Comparison of ENCODE assay signal across 22 mouse cellular contexts in genomic region chr19:25053152-25053551, GRCm38 (mm10). TPM values are rescaled to one million over a fixed set of nuclear protein-coding genes. Genes with fewer than 3 reads are reported as not detected.
DNase-seq lines count a peak whose midpoint lies in the region; ATAC-seq and TF ChIP-seq lines count a peak whose summit lies in the region.
"Had no signal": no experiment of that assay in that cellular context is flagged by ENCODE, and none has a peak within 500 bp of the region (broad histone marks: within the 10 kb centered on the region; RNA-seq: fewer than 3 reads in every experiment).

No protein-coding gene starts in this region.

- H3K27ac ChIP-seq in spleen, adult 2 months (ENCODE audit: insufficient read depth, low read length) = peak overlapping the region; percentile 94
- H3K27ac ChIP-seq: embryonic facial prominence, embryonic 12.5 days; forebrain, embryonic 13.5 days; heart, adult 2 months; hindbrain, embryonic 12.5 days; midbrain, embryonic 10.5 days; stomach, postnatal 0 days had no signal

- peaks cover 6% of the 10 kb centered on the region for H3K36me3 ChIP-seq in spleen, adult 2 months (ENCODE audit: control insufficient read depth, insufficient read depth, low read length)
- H3K36me3 ChIP-seq: embryonic facial prominence, embryonic 12.5 days; hindbrain, embryonic 12.5 days; midbrain, embryonic 10.5 days had no signal

- H3K4me3 ChIP-seq in spleen, adult 2 months (ENCODE audit: extremely low read depth, insufficient read depth, insufficient read length) = peak overlapping the region; percentile 70
- H3K4me3 ChIP-seq: embryonic facial prominence, embryonic 12.5 days; erythroblast, embryonic 14.5 days; forebrain, embryonic 13.5 days; heart, adult 2 months; hindbrain, embryonic 12.5 days; midbrain, embryonic 10.5 days had no signal

- no peak for TF ChIP-seq CTCF in spleen, adult 2 months (IDR thresholded peaks at IDR 0.05; ENCODE audit: extremely low read depth, insufficient read depth, insufficient read length, insufficient replicate concordance)

- TF ChIP-seq POLR2A in spleen, adult 2 months (IDR thresholded peaks at IDR 0.05; ENCODE audit: low read depth, low read length) = no peak

- DNase-seq in CD4-positive, CD25-positive, alpha-beta regulatory T cell, adult 2 months (ENCODE audit: low read depth, low spot score) = peak; percentile 43
- no peak for DNase-seq in spleen, adult 2 months (ENCODE audit: low read depth in 1 of 2, low spot score in 2 of 2)
- DNase-seq in spleen, adult 18-20 months = no peak
- DNase-seq in induced T-regulatory cell, adult 2 months (ENCODE audit: low read depth) = peak; percentile 74
- DNase-seq in naive thymus-derived CD4-positive, alpha-beta T cell, adult 2 months (ENCODE audit: low read depth) = peak; percentile 60
- DNase-seq in left cerebral cortex, adult 18-20 months (ENCODE audit: low spot score in 2 of 2) = no peak
- no peak for DNase-seq in retina, postnatal 1 day
- DNase-seq: adrenal gland, adult 8-10 months; cerebellum, postnatal 10 days; gastrocnemius, postnatal 10 days; kidney, adult 9 months; kidney, postnatal 25 days; layer of hippocampus, adult 9-11 months; lung, adult 2 months had no signal

- no peaks in the 10 kb centered on the region for H3K27me3 ChIP-seq in spleen, adult 2 months (ENCODE audit: control insufficient read depth, insufficient read depth, low read length)
- H3K27me3 ChIP-seq: embryonic facial prominence, embryonic 12.5 days; forebrain, embryonic 13.5 days; hindbrain, embryonic 12.5 days had no signal

- WGBS in spleen, adult 2 months = 13% methylated on average over 7 of the region's 7 CpGs

- no peak for ATAC-seq in CD4-positive, CD25-positive, alpha-beta regulatory T cell, adult 4 months
- ATAC-seq: forebrain, embryonic 13.5 days had no signal

- H3K4me1 ChIP-seq in spleen, adult 2 months (ENCODE audit: control insufficient read depth, insufficient read depth, insufficient read length) = peaks cover 25% of the 10 kb centered on the region
- H3K4me1 ChIP-seq: embryonic facial prominence, embryonic 12.5 days; forebrain, embryonic 13.5 days; hindbrain, embryonic 12.5 days had no signal

RNA-seq across cellular contexts. Expression of gene Dock8, which starts 53.8 kb away (rescaled TPM):
- polyA plus RNA-seq in CD4-positive, CD25-positive, alpha-beta regulatory T cell, adult 4 months (2017; shearing (Covaris generic)) = 100 to 1,000 TPM in 1 of 2 experiments, 10 to 100 TPM in 1; 97.2 to 114 TPM
- polyA plus RNA-seq in spleen, adult 2 months (2012; rRNA removed) = 36.6 and 47.5 TPM in 2 replicates
- 1 to 10 TPM; 2.5 to 3.3 TPM for total RNA-seq in left cerebral cortex, adult 18-20 months (2021)

Comparison
In these comparisons a context has a peak if more than half of its experiments do, and no peak if none do; other contexts are left out.
1. DNase-seq: peak in CD4-positive, CD25-positive, alpha-beta regulatory T cell, adult 2 months (single experiment), induced T-regulatory cell, adult 2 months (single experiment) and naive thymus-derived CD4-positive, alpha-beta T cell, adult 2 months (single experiment); none in spleen, adult 2 months (0 of 2), spleen, adult 18-20 months (0 of 2), left cerebral cortex, adult 18-20 months (0 of 2) and retina, postnatal 1 day (single experiment).